Mouse (Mus musculus) neural tube, embryonic 11.5 days (tissue): ENCODE results near the gene Celf2. TPM values are rescaled to one million over a fixed set of nuclear protein-coding genes. Genes with fewer than 3 reads are reported as not detected.

ENCODE experiments used
- ATAC-seq: fragments of 200-750 bp; cut with Nextera tagmentation; 2 replicates; pipeline ENCODE4 v1.8.0; 2017; ENCODE audit warnings: moderate number of reproducible peaks, mild to moderate bottlenecking, moderate TSS enrichment, moderate library complexity; ENCODE audit not compliant: insufficient read depth, low FRiP score, low TSS enrichment
- DNase-seq: peaks from one replicate; pipeline ENCODE4 v3.0.0-alpha.2; 2015; ENCODE audit warnings: low spot score
- H3K27ac ChIP-seq: fragments of 300-500 bp; sonication (generic); 2 replicates; pipeline ENCODE4 v1.5.1; 2014; ENCODE audit warnings: low read depth, mild to moderate bottlenecking, low read length
- H3K27me3 ChIP-seq: fragments of 300-500 bp; sonication (generic); 2 replicates; pipeline ENCODE4 v1.6.1; 2014; ENCODE audit warnings: mild to moderate bottlenecking, low read length, mixed read lengths; ENCODE audit not compliant: control insufficient read depth, insufficient read depth
- H3K36me3 ChIP-seq: fragments of 300-500 bp; sonication (generic); 2 replicates; pipeline ENCODE4 v1.6.1; 2014; ENCODE audit warnings: mild to moderate bottlenecking, low read length, moderate library complexity, mixed read lengths; ENCODE audit not compliant: control insufficient read depth, insufficient read depth
- H3K4me1 ChIP-seq: fragments of 300-500 bp; sonication (generic); 2 replicates; pipeline ENCODE4 v1.6.1; 2014; ENCODE audit warnings: low read length, mixed read lengths; ENCODE audit not compliant: control insufficient read depth, insufficient read depth
- H3K4me2 ChIP-seq: fragments of 300-500 bp; sonication (generic); 2 replicates; pipeline ENCODE4 v1.6.1; 2014; ENCODE audit warnings: low read depth, mild to moderate bottlenecking, moderate library complexity
- H3K4me3 ChIP-seq: fragments of 300-500 bp; sonication (generic); 2 replicates; pipeline ENCODE4 v1.5.1; 2014; ENCODE audit warnings: low read depth, low read length
- H3K9ac ChIP-seq: fragments of 300-500 bp; sonication (generic); 2 replicates; pipeline ENCODE4 v1.6.1; 2014; ENCODE audit warnings: mild to moderate bottlenecking, low read length
- H3K9me3 ChIP-seq: fragments of 300-500 bp; sonication (generic); 2 replicates; pipeline ENCODE4 v1.6.1; 2016; ENCODE audit warnings: low read length; ENCODE audit not compliant: control insufficient read depth
- WGBS: fragments of 180-500 bp; shearing (Covaris S2); extraction: QIAGEN DNeasy Blood & Tissue Kit; methylation state at CpG from one replicate; pipeline ENCODE4 v1.1.7; 2014; 5-methylcytosine and 5-hydroxymethylcytosine counted together
- polyA plus RNA-seq: library from polyadenylated mRNA; unstranded; fragments of >200 nt; fragmentation: Nextera tagmentation; extraction: Ambion mirVana; gene quantifications from 2 replicates; pipeline ENCODE4 v1.2.1, GENCODE M21; 2014

The Celf2 gene
- polyA plus RNA-seq, 1 experiment from 2014 or later = 70.3 TPM

DNA sequence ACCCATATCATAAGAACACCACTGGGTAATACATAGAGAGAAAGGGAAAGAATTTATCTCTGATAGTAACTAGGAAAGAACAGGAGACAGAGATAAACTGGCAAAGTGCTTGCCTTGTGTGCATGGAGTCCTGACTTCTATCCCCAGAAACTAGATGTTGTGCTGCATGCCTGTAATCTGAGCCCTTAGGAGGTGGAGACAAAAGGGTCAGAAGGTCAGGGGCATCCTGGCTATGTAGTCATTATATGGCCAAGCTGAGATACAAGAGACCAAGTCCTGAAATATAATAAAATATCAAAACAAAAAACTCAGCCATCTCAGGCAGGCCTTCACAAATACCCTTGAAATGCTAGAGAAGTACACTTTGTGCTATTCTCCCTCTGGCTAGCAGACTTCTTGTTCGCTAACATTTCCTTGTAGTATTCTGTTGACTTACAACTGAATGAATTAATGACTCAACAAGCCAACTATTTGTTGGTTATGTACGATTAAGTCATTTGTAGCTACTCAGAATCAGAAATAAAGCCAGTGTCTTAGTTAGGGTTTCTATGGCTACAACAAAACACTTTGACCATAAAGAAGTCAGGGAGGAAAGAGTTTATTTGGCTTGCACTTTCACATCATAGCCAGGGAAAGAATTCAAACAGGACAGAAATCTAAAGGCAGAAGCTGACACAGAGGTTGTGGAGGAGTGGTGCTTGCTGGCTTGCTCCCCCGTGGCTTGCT lies 284.9 kb downstream of the Celf2 start:
- no peak for ATAC-seq
- DNase-seq = no peak
- H3K4me3 ChIP-seq = no peak overlapping the region
- no peaks in the 10 kb centered on the region for H3K36me3 ChIP-seq
- H3K27ac ChIP-seq = no peak overlapping the region
- H3K9me3 ChIP-seq = no peaks in the 10 kb centered on the region
- WGBS = 70% methylated on average over 3 of the region's 3 CpGs
- H3K9ac ChIP-seq = no peak overlapping the region
- no peaks in the 10 kb centered on the region for H3K4me1 ChIP-seq
- no peaks in the 10 kb centered on the region for H3K27me3 ChIP-seq
- H3K4me2 ChIP-seq = no peak overlapping the region

GRCm38 (mm10) chr2:7223538-7223937 lies 285.8 kb downstream of the Celf2 start:
- H3K27ac ChIP-seq = no peak overlapping the region
- DNase-seq (no peak), ATAC-seq (no peak)
- H3K9ac ChIP-seq = no peak overlapping the region
- 47% methylated on average over 2 of the region's 2 CpGs for WGBS
- H3K36me3 ChIP-seq = no peaks in the 10 kb centered on the region
- no peaks in the 10 kb centered on the region for H3K9me3 ChIP-seq
- no peaks in the 10 kb centered on the region for H3K27me3 ChIP-seq
- H3K4me3 ChIP-seq = no peak overlapping the region
- H3K4me2 ChIP-seq = no peak overlapping the region
- H3K4me1 ChIP-seq = no peaks in the 10 kb centered on the region

DNA sequence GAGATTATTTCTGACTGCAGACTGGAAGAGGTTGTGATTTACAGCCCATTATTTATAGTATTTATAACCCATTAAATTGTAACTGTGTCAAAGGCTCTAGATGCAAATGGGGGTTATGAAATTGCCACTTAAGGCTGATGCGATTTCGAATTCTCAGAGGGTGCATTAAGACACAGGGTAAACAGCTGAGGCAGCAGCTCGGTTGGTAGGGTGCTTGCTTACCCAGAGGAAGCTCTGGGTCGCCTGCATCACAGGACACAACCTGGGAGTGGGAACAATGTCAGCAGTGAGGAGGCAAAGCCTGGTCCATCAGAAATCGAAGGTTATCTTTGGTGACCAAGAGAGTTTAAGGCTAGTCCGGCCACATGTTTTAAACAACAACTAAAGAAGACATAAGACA lies 286.5 kb downstream of the Celf2 start:
- no peak overlapping the region for H3K4me2 ChIP-seq
- WGBS = 69% methylated on average over 6 of the region's 6 CpGs
- no peaks in the 10 kb centered on the region for H3K27me3 ChIP-seq
- no peaks in the 10 kb centered on the region for H3K36me3 ChIP-seq
- H3K9ac ChIP-seq = no peak overlapping the region
- ATAC-seq = peak; percentile 43; the same call in 1 of the 2 replicates
- no peak for DNase-seq
- no peak overlapping the region for H3K4me3 ChIP-seq
- no peaks in the 10 kb centered on the region for H3K9me3 ChIP-seq
- no peak overlapping the region for H3K27ac ChIP-seq
- no peaks in the 10 kb centered on the region for H3K4me1 ChIP-seq

DNA sequence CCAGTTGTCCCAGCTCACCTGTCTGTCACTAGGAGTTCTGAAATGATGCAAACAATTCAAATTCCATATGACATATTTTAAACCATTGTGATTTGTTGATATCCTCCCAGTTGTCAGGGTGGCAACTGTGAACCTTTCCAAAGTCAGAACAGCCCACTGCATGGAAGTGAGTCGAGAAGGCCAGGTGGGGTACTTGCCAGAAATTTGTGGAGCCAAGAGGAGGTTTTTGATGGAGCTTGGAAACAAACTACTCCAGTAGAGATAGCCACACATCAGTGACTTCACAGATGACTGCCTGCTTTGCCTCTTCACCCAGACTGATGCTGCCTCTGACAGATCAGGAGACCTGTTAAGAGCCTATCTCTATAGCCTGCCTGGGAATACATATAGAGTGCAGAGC lies 287.5 kb downstream of the Celf2 start:
- no peak overlapping the region for H3K27ac ChIP-seq
- H3K36me3 ChIP-seq = no peaks in the 10 kb centered on the region
- H3K4me2 ChIP-seq = no peak overlapping the region
- H3K4me3 ChIP-seq = no peak overlapping the region
- H3K27me3 ChIP-seq = no peaks in the 10 kb centered on the region
- ATAC-seq (0 out of 2 replicates have a peak, but pooled peaks have one; percentile 2), DNase-seq (no peak)
- no peaks in the 10 kb centered on the region for H3K4me1 ChIP-seq
- H3K9me3 ChIP-seq = no peaks in the 10 kb centered on the region
- H3K9ac ChIP-seq = no peak overlapping the region
- 94% methylated on average over 1 of the region's 1 CpGs for WGBS

GRCm38 (mm10) chr2:7218101-7218500 lies 291.3 kb downstream of the Celf2 start:
- Histone ChIP-seq H3K4me2 (no peak overlapping the region), H3K27ac (no peak overlapping the region), H3K9ac (no peak overlapping the region), H3K36me3 (no peaks in the 10 kb centered on the region), H3K4me1 (no peaks in the 10 kb centered on the region), H3K9me3 (no peaks in the 10 kb centered on the region), H3K27me3 (no peaks in the 10 kb centered on the region), H3K4me3 (no peak overlapping the region)
- 85% methylated on average over 2 of the region's 2 CpGs for WGBS
- ATAC-seq (no peak), DNase-seq (no peak)

- Histone ChIP-seq H3K9ac (no peak overlapping the region), H3K4me1 (peaks cover 4% of the 10 kb centered on the region; the same call in 1 of the 2 replicates), H3K9me3 (no peaks in the 10 kb centered on the region), H3K27ac (no peak overlapping the region), H3K36me3 (no peaks in the 10 kb centered on the region), H3K4me3 (no peak overlapping the region), H3K4me2 (no peak overlapping the region; the same call in 1 of the 2 replicates), H3K27me3 (no peaks in the 10 kb centered on the region)
- DNase-seq = peak; percentile 46
- 41% methylated on average over 15 of the region's 15 CpGs for WGBS
- ATAC-seq = peak; percentile 92
Measured at GRCm38 (mm10) chr2:7207691-7208504, 301.5 kb downstream of the Celf2 start.

- H3K27me3 ChIP-seq = no peaks in the 10 kb centered on the region
- DNase-seq (no peak), ATAC-seq (no peak)
- H3K27ac ChIP-seq = no peak overlapping the region
- H3K4me2 ChIP-seq = no peak overlapping the region
- no peak overlapping the region for H3K4me3 ChIP-seq
- no peaks in the 10 kb centered on the region for H3K9me3 ChIP-seq
- 88% methylated on average over 2 of the region's 2 CpGs for WGBS
- no peaks in the 10 kb centered on the region for H3K4me1 ChIP-seq
- no peak overlapping the region for H3K9ac ChIP-seq
- no peaks in the 10 kb centered on the region for H3K36me3 ChIP-seq
Measured at GRCm38 (mm10) chr2:7193413-7193812, 315.9 kb downstream of the Celf2 start.

DNA sequence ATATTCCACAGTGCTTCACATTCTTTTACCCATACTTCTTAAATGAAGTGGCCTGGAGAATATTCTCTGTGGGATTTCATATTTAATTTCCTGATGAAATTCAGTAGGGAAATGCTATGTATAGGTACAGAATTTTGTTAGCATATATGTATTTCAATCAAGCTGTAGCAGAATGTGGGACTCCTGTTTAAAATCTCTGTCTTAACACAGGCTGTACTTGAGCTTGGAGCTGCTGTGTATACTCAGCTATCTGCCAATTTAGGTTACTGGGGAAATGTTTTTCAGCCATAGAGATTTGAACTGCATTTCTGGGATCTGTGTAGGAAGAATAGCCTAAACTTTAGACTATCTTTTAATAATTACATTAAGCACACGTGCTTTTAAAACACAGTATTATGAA lies 330.2 kb downstream of the Celf2 start:
- 74% methylated on average over 1 of the region's 1 CpGs for WGBS
- no peak for ATAC-seq
- no peaks in the 10 kb centered on the region for H3K9me3 ChIP-seq

More for the DNA sequence above, 330.2 kb downstream of the Celf2 start:
- Histone ChIP-seq H3K9ac (no peak overlapping the region), H3K4me1 (no peaks in the 10 kb centered on the region), H3K27me3 (no peaks in the 10 kb centered on the region), H3K4me3 (no peak overlapping the region), H3K27ac (no peak overlapping the region), H3K4me2 (no peak overlapping the region), H3K36me3 (no peaks in the 10 kb centered on the region)
- DNase-seq = no peak
